Mouse (Mus musculus): ENCODE results near the gene Tmem170b.

- TF ChIP-seq CTCF (IDR thresholded peaks at IDR 0.05; ENCODE audit: borderline replicate concordance, insufficient read depth, low read length) (no peak), POLR2A (IDR thresholded peaks at IDR 0.05; ENCODE audit: low read depth, low read length) (no peak)
Observed at GRCm38 (mm10) chr13:41625248-41625647, 19.5 kb downstream of the Tmem170b start.

Measured in embryonic fibroblast, embryonic 13.5 days (primary cell).